Comparison of ENCODE assay signal across 8 mouse cellular contexts in the genomic region with DNA sequence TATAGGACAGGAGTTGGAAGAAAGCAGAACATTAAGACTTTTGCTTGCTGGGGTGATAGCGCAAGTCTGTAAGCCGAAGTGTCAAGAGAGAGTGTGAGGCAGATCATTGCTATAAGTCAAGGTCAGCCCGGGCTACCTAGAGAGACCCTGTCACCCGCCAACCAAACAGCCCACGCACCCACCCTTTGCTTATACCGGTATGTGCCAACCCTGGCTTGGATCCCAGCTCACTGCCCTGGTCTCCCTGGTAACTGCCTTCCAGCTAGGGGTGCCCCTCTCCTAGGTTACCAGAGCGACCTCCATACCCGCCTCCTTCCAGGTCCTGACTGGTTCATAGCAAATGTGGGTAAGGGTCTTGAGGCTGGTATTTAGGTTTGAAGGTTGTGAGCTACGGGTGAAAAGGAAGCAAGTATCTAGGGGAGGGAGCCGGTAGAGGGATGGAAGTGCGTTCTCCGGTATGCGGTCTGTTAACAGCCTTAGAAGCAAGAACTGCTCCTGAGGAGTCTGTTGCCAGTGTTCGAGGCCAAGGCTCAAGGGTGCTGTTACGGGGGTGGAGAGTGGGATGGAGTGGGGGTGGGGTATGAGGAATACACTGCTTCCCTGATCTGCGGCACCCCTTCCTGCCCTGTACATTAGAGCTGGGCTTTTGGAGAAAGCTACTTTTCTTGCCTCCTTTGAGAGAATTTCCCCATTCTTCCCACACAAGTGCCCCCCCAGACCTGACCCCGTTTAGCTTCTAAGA. TPM values are rescaled to one million over a fixed set of nuclear protein-coding genes. Genes with fewer than 3 reads are reported as not detected.
DNase-seq lines count a peak whose midpoint lies in the region; ATAC-seq and TF ChIP-seq lines count a peak whose summit lies in the region.

No protein-coding gene starts in this region.

- no peak for DNase-seq in heart, embryonic 10.5 days (ENCODE audit: low spot score)
- DNase-seq in heart, adult 9 months (ENCODE audit: low spot score in 2 of 2) = no peak
- DNase-seq in forebrain, embryonic 14.5 days (ENCODE audit: low spot score) = peak; percentile 68
- DNase-seq in kidney, adult 9 months = peak; percentile 65
- no peak for DNase-seq in embryo, embryonic 11 days

- 3% methylated on average over 17 of the region's 17 CpGs for WGBS in heart, embryonic 10.5 days
- 3% methylated on average over 17 of the region's 17 CpGs for WGBS in forebrain, embryonic 14.5 days

- TF ChIP-seq CTCF in E14TG2a.4 (conservative IDR thresholded peaks at IDR 0.05; ENCODE audit: low read length) = no peak

- peaks cover 16% of the 10 kb centered on the region; the same call in 1 of the 2 replicates for H3K4me1 ChIP-seq in heart, embryonic 10.5 days
- H3K4me1 ChIP-seq in E14TG2a.4 (replicated peaks; ENCODE audit: low read depth, low read length) = peaks cover 46% of the 10 kb centered on the region
- peaks cover 8% of the 10 kb centered on the region; the same call in 1 of the 2 replicates for H3K4me1 ChIP-seq in forebrain, embryonic 14.5 days (ENCODE audit: control insufficient read depth, insufficient read depth, low read length)

- H3K9me3 ChIP-seq in heart, embryonic 10.5 days = no peaks in the 10 kb centered on the region
- H3K9me3 ChIP-seq in E14TG2a.4 (ENCODE audit: low read length) = no peaks in the 10 kb centered on the region
- no peaks in the 10 kb centered on the region for H3K9me3 ChIP-seq in forebrain, embryonic 14.5 days (replicated peaks; ENCODE audit: control insufficient read depth, low read length)

- H3K4me2 ChIP-seq in forebrain, embryonic 14.5 days (ENCODE audit: low read length) = peak overlapping the region; percentile 32

- H3K36me3 ChIP-seq in heart, embryonic 10.5 days = no peaks in the 10 kb centered on the region
- no peaks in the 10 kb centered on the region for H3K36me3 ChIP-seq in E14TG2a.4 (ENCODE audit: insufficient read depth, low read length)
- H3K36me3 ChIP-seq in forebrain, embryonic 14.5 days (ENCODE audit: control insufficient read depth, insufficient read depth, low read length) = no peaks in the 10 kb centered on the region

- peaks cover 27% of the 10 kb centered on the region for H3K27me3 ChIP-seq in heart, embryonic 10.5 days (ENCODE audit: insufficient read depth, poor library complexity, severe bottlenecking)
- H3K27me3 ChIP-seq in E14TG2a.4 (ENCODE audit: insufficient read depth, low read length) = peaks cover 55% of the 10 kb centered on the region
- H3K27me3 ChIP-seq in forebrain, embryonic 14.5 days (replicated peaks; ENCODE audit: control insufficient read depth, insufficient read depth, low read length) = peaks cover 6% of the 10 kb centered on the region

- 0 out of 2 replicates have a peak overlapping the region, but pooled peaks have one; percentile 36 for H3K27ac ChIP-seq in heart, embryonic 10.5 days
- no peak overlapping the region for H3K27ac ChIP-seq in forebrain, embryonic 14.5 days (ENCODE audit: low read depth, low read length)

- 0 out of 2 replicates have a peak, but pooled peaks have one; percentile 11 for ATAC-seq in forebrain, embryonic 14.5 days
- peak; percentile 14 for ATAC-seq in megakaryocyte progenitor cell, adult 5-6 weeks (replicated peaks; ENCODE audit: poor library complexity)
- no peak for ATAC-seq in monocyte, adult 5-6 weeks (replicated peaks; ENCODE audit: insufficient number of reproducible peaks, low FRiP score, low TSS enrichment, poor library complexity, severe bottlenecking)

- 0 out of 2 replicates have a peak overlapping the region, but pooled peaks have one; percentile 4 for H3K9ac ChIP-seq in forebrain, embryonic 14.5 days (ENCODE audit: low read length)

- H3K4me3 ChIP-seq in heart, embryonic 10.5 days = peak overlapping the region; percentile 42
- H3K4me3 ChIP-seq in E14TG2a.4 (replicated peaks; ENCODE audit: low read length) = peak overlapping the region; percentile 63
- H3K4me3 ChIP-seq in forebrain, embryonic 14.5 days (ENCODE audit: low read depth, low read length) = no peak overlapping the region

RNA-seq across cellular contexts. Expression of gene Gdf11, which starts 4.6 kb away (rescaled TPM):
- 4.6 and 5.7 TPM in 2 replicates for polyA plus RNA-seq in heart, embryonic 10.5 days (2016; fragmentation: Nextera tagmentation; extraction: Ambion mirVana)
- polyA plus RNA-seq in forebrain, embryonic 14.5 days (2014; fragmentation: Nextera tagmentation; extraction: Ambion mirVana) = 6.0 and 6.3 TPM in 2 replicates
- total RNA-seq in megakaryocyte progenitor cell, adult 5-6 weeks (2015) = 0.07 TPM in 1 of 2 replicates, not detected in the other
- 0.34 TPM in 1 of 2 replicates, not detected in the other for total RNA-seq in megakaryocyte progenitor cell, adult 5-6 weeks (2017)
- total RNA-seq in monocyte, adult 5-6 weeks (2017) = 0.57 to 3.8 TPM (median 1.8 TPM) in 3 replicates

RNA-seq across cellular contexts. Expression of gene Cd63, which starts 4.7 kb away (rescaled TPM):
- 313 and 322 TPM in 2 replicates for polyA plus RNA-seq in heart, embryonic 10.5 days (2016; fragmentation: Nextera tagmentation; extraction: Ambion mirVana)
- 122 and 126 TPM in 2 replicates for polyA plus RNA-seq in forebrain, embryonic 14.5 days (2014; fragmentation: Nextera tagmentation; extraction: Ambion mirVana)
- 210 and 275 TPM in 2 replicates for total RNA-seq in megakaryocyte progenitor cell, adult 5-6 weeks (2015)
- 143 and 180 TPM in 2 replicates for total RNA-seq in megakaryocyte progenitor cell, adult 5-6 weeks (2017)
- 12.1 to 26.5 TPM (median 22.9 TPM) in 3 replicates for total RNA-seq in monocyte, adult 5-6 weeks (2017)

RNA-seq across cellular contexts. Expression of gene Rdh5, which starts 26.6 kb away (rescaled TPM):
- polyA plus RNA-seq in heart, embryonic 10.5 days (2016; fragmentation: Nextera tagmentation; extraction: Ambion mirVana) = 8.8 and 9.9 TPM in 2 replicates
- polyA plus RNA-seq in forebrain, embryonic 14.5 days (2014; fragmentation: Nextera tagmentation; extraction: Ambion mirVana) = 8.8 and 9.9 TPM in 2 replicates
- total RNA-seq in megakaryocyte progenitor cell, adult 5-6 weeks (2015) = 0.90 and 15.7 TPM in 2 replicates
- total RNA-seq in megakaryocyte progenitor cell, adult 5-6 weeks (2017) = 0.79 and 2.9 TPM in 2 replicates
- total RNA-seq in monocyte, adult 5-6 weeks (2017) = 1.5 to 7.6 TPM in 2 of 3 replicates, not detected in the other

RNA-seq across cellular contexts. Expression of gene Bloc1s1, which starts 27.7 kb away (rescaled TPM):
- polyA plus RNA-seq in heart, embryonic 10.5 days (2016; fragmentation: Nextera tagmentation; extraction: Ambion mirVana) = 182 and 194 TPM in 2 replicates
- polyA plus RNA-seq in forebrain, embryonic 14.5 days (2014; fragmentation: Nextera tagmentation; extraction: Ambion mirVana) = 244 and 295 TPM in 2 replicates
- 103 and 133 TPM in 2 replicates for total RNA-seq in megakaryocyte progenitor cell, adult 5-6 weeks (2015)
- total RNA-seq in megakaryocyte progenitor cell, adult 5-6 weeks (2017) = 65.7 and 106 TPM in 2 replicates
- 110 to 127 TPM (median 111 TPM) in 3 replicates for total RNA-seq in monocyte, adult 5-6 weeks (2017)

RNA-seq across cellular contexts. Expression of gene Itga7, which starts 37.5 kb away (rescaled TPM):
- 1.1 and 1.3 TPM in 2 replicates for polyA plus RNA-seq in heart, embryonic 10.5 days (2016; fragmentation: Nextera tagmentation; extraction: Ambion mirVana)
- 1.3 and 1.8 TPM in 2 replicates for polyA plus RNA-seq in forebrain, embryonic 14.5 days (2014; fragmentation: Nextera tagmentation; extraction: Ambion mirVana)
- 0.15 TPM in 1 of 2 replicates, not detected in the other for total RNA-seq in megakaryocyte progenitor cell, adult 5-6 weeks (2015)
- total RNA-seq in megakaryocyte progenitor cell, adult 5-6 weeks (2017) = not detected in 2 replicates
- total RNA-seq in monocyte, adult 5-6 weeks (2017) = 0.19 to 0.53 TPM in 2 of 3 replicates, not detected in the other

Comparison
In these comparisons a context has a peak if more than half of its experiments do, and no peak if none do; other contexts are left out.
1. DNase-seq: peak in forebrain, embryonic 14.5 days (single experiment) and kidney, adult 9 months (single experiment); none in heart, embryonic 10.5 days (single experiment), heart, adult 9 months (0 of 2) and embryo, embryonic 11 days (single experiment).